Mouse (Mus musculus) lung, adult 2 months (tissue): ENCODE results near the gene Pex10.

ENCODE experiments used
- CTCF ChIP-seq: fragments of 200-500 bp; IDR thresholded peaks from 2 replicates; pipeline ENCODE4 v1.5.1; 2011; ENCODE audit warnings: mild to moderate bottlenecking, low read length, control low read depth; ENCODE audit not compliant: insufficient read depth
- POLR2A ChIP-seq: fragments of 200-500 bp; IDR thresholded peaks from 2 replicates; pipeline ENCODE4 v1.6.1; 2011; ENCODE audit warnings: low read depth, mild to moderate bottlenecking, control low read depth, low read length, borderline replicate concordance; ENCODE audit errors: extremely low read depth

DNA sequence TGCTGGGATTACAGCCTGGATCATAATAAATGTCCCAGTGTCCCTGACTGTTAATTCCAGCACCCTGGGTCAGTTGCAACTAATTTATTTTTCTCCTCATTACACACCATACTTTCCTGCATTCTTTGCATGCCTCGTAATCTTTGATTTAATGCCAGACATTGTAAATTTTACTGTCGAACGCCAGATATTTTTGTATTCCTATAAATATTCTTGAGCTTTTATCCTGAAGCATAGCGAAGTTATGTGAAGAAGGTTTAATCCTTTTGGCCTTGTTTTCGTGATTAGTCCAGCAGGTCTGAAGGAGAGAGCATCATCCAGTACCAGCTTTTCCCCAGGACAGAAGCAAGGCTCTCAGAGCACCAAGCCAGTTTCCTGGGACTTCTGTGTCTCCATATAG lies 42.7 kb downstream of the Pex10 start:
- TF ChIP-seq POLR2A (no peak), CTCF (no peak)
